Mouse (Mus musculus): ENCODE measurements around the gene Gabrg2. TPM values are rescaled to one million over a fixed set of nuclear protein-coding genes. Genes with fewer than 3 reads are reported as not detected.

The Gabrg2 gene
- polyA plus RNA-seq, 1 experiment from 2014 or later, result not detected

GRCm38 (mm10) chr11:41937979-41938378, 62.7 kb downstream of the Gabrg2 start:
- no peak for ATAC-seq (ENCODE audit: low read depth)
- H3K27me3 ChIP-seq (ENCODE audit: control insufficient read depth, insufficient read depth, low read depth, low read length), result no peaks in the 10 kb centered on the region
- H3K9ac ChIP-seq (ENCODE audit: low read depth, low read length), result no peak overlapping the region
- H3K4me3 ChIP-seq (ENCODE audit: low read depth, low read length), result no peak overlapping the region
- no peaks in the 10 kb centered on the region for H3K36me3 ChIP-seq (ENCODE audit: control insufficient read depth, insufficient read depth)
- H3K4me1 ChIP-seq (ENCODE audit: control insufficient read depth, low read depth, low read length), result no peaks in the 10 kb centered on the region
- no peak overlapping the region for H3K4me2 ChIP-seq (ENCODE audit: low read depth, low read length)
- no peaks in the 10 kb centered on the region for H3K9me3 ChIP-seq (replicated peaks; ENCODE audit: control insufficient read depth, low read length)
- 45% methylated on average over 2 of the region's 2 CpGs for WGBS (ENCODE audit: insufficient replicate concordance)
- H3K27ac ChIP-seq (ENCODE audit: low read length), result no peak overlapping the region

GRCm38 (mm10) chr11:41918864-41919263, 81.8 kb downstream of the Gabrg2 start:
- Histone ChIP-seq H3K4me3 (ENCODE audit: low read depth, low read length) (no peak overlapping the region), H3K36me3 (ENCODE audit: control insufficient read depth, insufficient read depth) (no peaks in the 10 kb centered on the region), H3K9ac (ENCODE audit: low read depth, low read length) (no peak overlapping the region), H3K27me3 (ENCODE audit: control insufficient read depth, insufficient read depth, low read depth, low read length) (no peaks in the 10 kb centered on the region), H3K4me2 (ENCODE audit: low read depth, low read length) (no peak overlapping the region), H3K9me3 (replicated peaks; ENCODE audit: control insufficient read depth, low read length) (no peaks in the 10 kb centered on the region), H3K27ac (ENCODE audit: low read length) (no peak overlapping the region), H3K4me1 (ENCODE audit: control insufficient read depth, low read depth, low read length) (no peaks in the 10 kb centered on the region)
- no peak for ATAC-seq (ENCODE audit: low read depth)

- Histone ChIP-seq H3K27me3 (ENCODE audit: control insufficient read depth, insufficient read depth, low read depth, low read length) (no peaks in the 10 kb centered on the region), H3K9me3 (replicated peaks; ENCODE audit: control insufficient read depth, low read length) (no peaks in the 10 kb centered on the region), H3K4me3 (ENCODE audit: low read depth, low read length) (no peak overlapping the region), H3K27ac (ENCODE audit: low read length) (no peak overlapping the region), H3K36me3 (ENCODE audit: control insufficient read depth, insufficient read depth) (no peaks in the 10 kb centered on the region), H3K4me1 (ENCODE audit: control insufficient read depth, low read depth, low read length) (no peaks in the 10 kb centered on the region), H3K4me2 (ENCODE audit: low read depth, low read length) (no peak overlapping the region), H3K9ac (ENCODE audit: low read depth, low read length) (no peak overlapping the region)
- WGBS (ENCODE audit: insufficient replicate concordance), result 60% methylated on average over 6 of the region's 6 CpGs
- no peak for ATAC-seq (ENCODE audit: low read depth)
Measured at GRCm38 (mm10) chr11:41914066-41914465, 86.6 kb downstream of the Gabrg2 start.

- H3K27ac ChIP-seq (ENCODE audit: low read length), result no peak overlapping the region
- H3K4me2 ChIP-seq (ENCODE audit: low read depth, low read length), result no peak overlapping the region
- no peaks in the 10 kb centered on the region for H3K27me3 ChIP-seq (ENCODE audit: control insufficient read depth, insufficient read depth, low read depth, low read length)
- no peak overlapping the region for H3K4me3 ChIP-seq (ENCODE audit: low read depth, low read length)
- ATAC-seq (ENCODE audit: low read depth), result no peak
- no peaks in the 10 kb centered on the region for H3K4me1 ChIP-seq (ENCODE audit: control insufficient read depth, low read depth, low read length)
- no peak overlapping the region for H3K9ac ChIP-seq (ENCODE audit: low read depth, low read length)
- no peaks in the 10 kb centered on the region for H3K36me3 ChIP-seq (ENCODE audit: control insufficient read depth, insufficient read depth)
- WGBS (ENCODE audit: insufficient replicate concordance), result 62% methylated on average over 2 of the region's 2 CpGs
- H3K9me3 ChIP-seq (replicated peaks; ENCODE audit: control insufficient read depth, low read length), result no peaks in the 10 kb centered on the region
Measured at GRCm38 (mm10) chr11:41903661-41904060, 97.0 kb downstream of the Gabrg2 start.

Other genes starting within 250 kb of the Gabrg2 start
- 0.06 and 0.14 TPM in 2 replicates for gene Gabra1, start 182.1 kb upstream of the Gabrg2 start, polyA plus RNA-seq (2015; fragmentation: Nextera tagmentation; extraction: Ambion mirVana)